Mouse (Mus musculus) neural tube, embryonic 15.5 days (tissue): ENCODE results near the gene Ndufs2. TPM values are rescaled to one million over a fixed set of nuclear protein-coding genes. Genes with fewer than 3 reads are reported as not detected.
A peak's percentile ranks its signal among the peaks of the same experiment; 100 is the strongest.

Experiments
- ATAC-seq: fragments of 200-750 bp; cut with Nextera tagmentation; 2 replicates; pipeline ENCODE4 v1.8.0; 2017; ENCODE audit warnings: mild to moderate bottlenecking, moderate TSS enrichment, moderate library complexity; ENCODE audit not compliant: low FRiP score
- H3K27ac ChIP-seq: fragments of 300-500 bp; sonication (generic); replicated peaks from 2 replicates; pipeline ENCODE4 v1.5.1; 2015; ENCODE audit warnings: mild to moderate bottlenecking, inconsistent platforms
- H3K27me3 ChIP-seq: fragments of 300-500 bp; sonication (generic); replicated peaks from 2 replicates; pipeline ENCODE4 v1.6.1; 2015; ENCODE audit warnings: inconsistent platforms
- H3K36me3 ChIP-seq: fragments of 300-500 bp; sonication (generic); 2 replicates; pipeline ENCODE4 v1.6.1; 2015; ENCODE audit warnings: inconsistent platforms
- H3K4me1 ChIP-seq: fragments of 300-500 bp; sonication (generic); 2 replicates; pipeline ENCODE4 v1.6.1; 2015; ENCODE audit warnings: inconsistent platforms
- H3K4me2 ChIP-seq: fragments of 300-500 bp; sonication (generic); 2 replicates; pipeline ENCODE4 v1.6.1; 2015; ENCODE audit warnings: inconsistent platforms, mild to moderate bottlenecking, moderate library complexity
- H3K4me3 ChIP-seq: fragments of 300-500 bp; sonication (generic); replicated peaks from 2 replicates; pipeline ENCODE4 v1.5.1; 2015; ENCODE audit warnings: mild to moderate bottlenecking, inconsistent platforms
- H3K9ac ChIP-seq: fragments of 300-500 bp; sonication (generic); replicated peaks from 2 replicates; pipeline ENCODE4 v1.6.1; 2015; ENCODE audit warnings: mild to moderate bottlenecking, inconsistent platforms
- H3K9me3 ChIP-seq: fragments of 300-500 bp; sonication (generic); replicated peaks from 2 replicates; pipeline ENCODE4 v1.6.1; 2016; ENCODE audit warnings: inconsistent platforms
- WGBS: fragments of 180-500 bp; shearing (Covaris S2); methylation state at CpG from one replicate; pipeline ENCODE4 v1.1.7; 2015; ENCODE audit warnings: mixed read lengths; 5-methylcytosine and 5-hydroxymethylcytosine counted together
- polyA plus RNA-seq: library from polyadenylated mRNA; unstranded; fragments of >200 nt; fragmentation: Nextera tagmentation; extraction: Ambion mirVana; gene quantifications from 2 replicates; pipeline ENCODE4 v1.2.1, GENCODE M21; 2015

The Ndufs2 gene
- polyA plus RNA-seq, 1 experiment from 2014 or later: 237 TPM

DNA sequence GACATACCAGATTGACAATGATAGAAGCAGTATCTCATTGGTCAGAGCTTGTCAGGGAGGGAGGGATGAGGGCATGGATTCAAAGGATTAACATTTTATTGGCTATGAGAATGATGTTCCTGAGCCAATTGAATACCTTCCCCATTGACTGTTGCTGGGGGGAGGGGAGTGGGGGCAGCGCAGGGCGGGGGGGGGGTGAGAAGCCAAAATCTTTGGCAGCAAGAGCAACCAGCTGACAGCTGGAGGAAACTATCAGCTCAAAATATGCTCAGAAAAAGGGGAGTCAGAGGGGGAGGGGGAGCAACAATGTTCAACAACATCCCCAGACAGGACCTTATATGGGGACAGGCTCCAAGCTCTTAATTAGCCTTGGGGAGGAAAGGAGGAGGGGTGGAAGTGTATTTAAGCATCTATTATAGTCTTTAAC lies 12.0 kb upstream of the Ndufs2 start:
- H3K27ac ChIP-seq: peak overlapping the region; percentile 85
- WGBS: 0% methylated on average over 2 of the region's 2 CpGs
- no peak overlapping the region for H3K9ac ChIP-seq
- H3K9me3 ChIP-seq: no peaks in the 10 kb centered on the region
- H3K27me3 ChIP-seq: 0 out of 2 replicates have a peak, but pooled peaks cover 2% of the 10 kb centered on the region
- H3K36me3 ChIP-seq: no peaks in the 10 kb centered on the region
- H3K4me3 ChIP-seq: peak overlapping the region; percentile 32
- peak; percentile 94 for ATAC-seq
- H3K4me1 ChIP-seq: peaks cover 17% of the 10 kb centered on the region
- H3K4me2 ChIP-seq: peak overlapping the region; percentile 61

DNA sequence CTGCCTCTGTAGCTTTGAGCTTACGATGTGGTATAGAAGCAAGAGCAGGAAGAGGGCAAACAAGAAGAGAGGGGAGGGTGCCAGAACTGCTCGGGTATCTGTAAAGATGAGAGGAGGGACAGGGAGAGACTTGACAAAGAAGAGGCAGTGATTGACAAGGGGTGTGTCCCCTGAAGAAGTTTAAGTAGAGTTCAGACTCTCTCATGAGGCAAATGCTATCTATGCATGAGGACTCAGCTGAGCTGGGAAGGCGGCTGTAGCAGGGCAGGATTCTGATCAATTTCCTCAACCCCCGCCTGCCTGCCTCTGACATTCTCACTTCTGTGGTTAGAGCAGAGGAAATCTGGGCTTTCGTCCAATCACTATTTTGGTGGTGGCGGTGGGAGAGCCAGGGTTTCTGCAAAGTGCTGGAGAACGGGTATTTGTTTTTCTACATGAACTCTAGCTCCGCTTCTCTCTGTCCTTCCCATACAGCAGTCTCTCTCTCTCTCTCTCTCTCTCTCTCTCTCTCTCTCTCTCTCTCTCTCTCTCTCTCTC lies 11.5 kb upstream of the Ndufs2 start:
- peak overlapping the region; percentile 32 for H3K4me3 ChIP-seq
- WGBS: 1% methylated on average over 8 of the region's 8 CpGs
- peak; percentile 75 for ATAC-seq

GRCm38 (mm10) chr1:171260316-171260715 lies 9.1 kb upstream of the Ndufs2 start:
- no peak for ATAC-seq
- no peak overlapping the region for H3K9ac ChIP-seq
- no peak overlapping the region for H3K27ac ChIP-seq
- H3K27me3 ChIP-seq: 0 out of 2 replicates have a peak, but pooled peaks cover 2% of the 10 kb centered on the region
- peaks cover 20% of the 10 kb centered on the region for H3K4me1 ChIP-seq
- WGBS: 83% methylated on average over 3 of the region's 3 CpGs
- H3K4me3 ChIP-seq: no peak overlapping the region
- no peaks in the 10 kb centered on the region for H3K36me3 ChIP-seq
- H3K9me3 ChIP-seq: no peaks in the 10 kb centered on the region
- no peak overlapping the region for H3K4me2 ChIP-seq

More for the DNA sequence above, 11.5 kb upstream of the Ndufs2 start:
- H3K9me3 ChIP-seq: no peaks in the 10 kb centered on the region
- H3K27me3 ChIP-seq: 0 out of 2 replicates have a peak, but pooled peaks cover 2% of the 10 kb centered on the region
- no peaks in the 10 kb centered on the region for H3K36me3 ChIP-seq
- peak overlapping the region; percentile 85 for H3K27ac ChIP-seq
- H3K4me2 ChIP-seq: peak overlapping the region; percentile 61
- H3K4me1 ChIP-seq: peaks cover 17% of the 10 kb centered on the region
- peak overlapping the region; percentile 42 for H3K9ac ChIP-seq

DNA sequence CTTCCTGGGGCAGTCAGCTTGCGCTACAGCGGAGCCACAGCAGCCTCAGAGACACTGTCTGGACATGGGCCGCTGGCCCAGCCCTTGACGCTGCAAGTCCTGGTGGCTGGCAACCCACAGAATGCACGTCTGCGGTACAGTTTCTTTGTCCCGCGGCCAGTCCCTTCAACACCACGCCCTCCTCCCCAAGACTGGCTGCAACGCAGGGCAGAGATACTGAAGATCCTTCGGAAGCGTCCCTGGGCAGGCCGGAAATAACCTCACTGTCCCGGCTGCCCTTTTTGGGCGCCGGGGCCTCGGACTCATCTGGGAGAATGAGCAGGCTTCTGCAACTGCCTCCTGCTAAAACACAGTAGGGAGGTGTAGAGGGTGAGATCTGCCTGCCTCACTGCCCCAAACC lies 7.7 kb upstream of the Ndufs2 start:
- no peaks in the 10 kb centered on the region for H3K9me3 ChIP-seq
- 79% methylated on average over 17 of the region's 17 CpGs for WGBS
- H3K4me2 ChIP-seq: no peak overlapping the region
- H3K27ac ChIP-seq: no peak overlapping the region
- H3K4me1 ChIP-seq: peaks cover 20% of the 10 kb centered on the region
- no peak overlapping the region for H3K4me3 ChIP-seq
- no peak overlapping the region for H3K9ac ChIP-seq
- ATAC-seq: no peak
- no peaks in the 10 kb centered on the region for H3K36me3 ChIP-seq
- H3K27me3 ChIP-seq: 0 out of 2 replicates have a peak, but pooled peaks cover 2% of the 10 kb centered on the region

DNA sequence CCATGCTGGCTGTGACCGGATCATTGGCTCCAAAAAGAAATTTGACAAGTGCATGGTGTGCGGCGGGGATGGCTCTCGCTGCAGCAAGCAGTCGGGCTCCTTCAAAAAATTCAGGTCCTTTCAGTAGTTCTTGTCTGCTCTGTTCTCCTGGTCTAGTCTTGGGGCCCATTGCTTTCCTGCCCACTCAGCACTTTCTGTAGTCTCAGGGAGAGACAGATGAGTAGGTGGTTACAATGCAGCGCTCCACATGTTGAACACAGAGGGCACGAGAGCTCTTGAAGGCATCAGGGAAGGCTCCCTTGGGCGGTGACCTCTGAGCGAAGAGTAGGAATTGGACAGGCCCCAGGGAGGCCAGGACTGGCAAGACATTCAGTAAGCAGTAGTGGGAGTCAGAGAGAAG lies 6.6 kb upstream of the Ndufs2 start:
- Histone ChIP-seq H3K4me3 (no peak overlapping the region), H3K9ac (no peak overlapping the region), H3K9me3 (no peaks in the 10 kb centered on the region), H3K27me3 (0 out of 2 replicates have a peak, but pooled peaks cover 2% of the 10 kb centered on the region), H3K36me3 (no peaks in the 10 kb centered on the region), H3K4me2 (no peak overlapping the region), H3K4me1 (peaks cover 13% of the 10 kb centered on the region), H3K27ac (no peak overlapping the region)
- 88% methylated on average over 9 of the region's 9 CpGs for WGBS
- ATAC-seq: no peak

GRCm38 (mm10) chr1:171256937-171257548 lies 5.9 kb upstream of the Ndufs2 start:
- no peak overlapping the region for H3K9ac ChIP-seq
- H3K36me3 ChIP-seq: no peaks in the 10 kb centered on the region
- no peak for ATAC-seq
- H3K4me1 ChIP-seq: peaks cover 13% of the 10 kb centered on the region
- H3K27ac ChIP-seq: no peak overlapping the region
- H3K4me3 ChIP-seq: no peak overlapping the region
- H3K4me2 ChIP-seq: no peak overlapping the region
- WGBS: 70% methylated on average over 15 of the region's 15 CpGs
- 0 out of 2 replicates have a peak, but pooled peaks cover 2% of the 10 kb centered on the region for H3K27me3 ChIP-seq
- H3K9me3 ChIP-seq: no peaks in the 10 kb centered on the region

- Histone ChIP-seq H3K27ac (no peak overlapping the region), H3K27me3 (0 out of 2 replicates have a peak, but pooled peaks cover 2% of the 10 kb centered on the region), H3K4me2 (no peak overlapping the region), H3K36me3 (no peaks in the 10 kb centered on the region), H3K9ac (no peak overlapping the region), H3K4me1 (peaks cover 19% of the 10 kb centered on the region), H3K9me3 (no peaks in the 10 kb centered on the region), H3K4me3 (no peak overlapping the region)
- WGBS: 93% methylated on average over 24 of the region's 24 CpGs
- ATAC-seq: no peak
Observed at GRCm38 (mm10) chr1:171256095-171256818, 5.1 kb upstream of the Ndufs2 start.

GRCm38 (mm10) chr1:171252415-171252814 lies 1.2 kb upstream of the Ndufs2 start:
- H3K27ac ChIP-seq: peak overlapping the region; percentile 60
- no peak for ATAC-seq
- no peaks in the 10 kb centered on the region for H3K9me3 ChIP-seq
- WGBS: 58% methylated on average over 17 of the region's 17 CpGs
- no peaks in the 10 kb centered on the region for H3K36me3 ChIP-seq
- no peak overlapping the region for H3K9ac ChIP-seq
- H3K27me3 ChIP-seq: no peaks in the 10 kb centered on the region
- peaks cover 42% of the 10 kb centered on the region for H3K4me1 ChIP-seq
- H3K4me2 ChIP-seq: peak overlapping the region; percentile 49
- 0 out of 2 replicates have a peak overlapping the region, but pooled peaks have one; percentile 6 for H3K4me3 ChIP-seq

DNA sequence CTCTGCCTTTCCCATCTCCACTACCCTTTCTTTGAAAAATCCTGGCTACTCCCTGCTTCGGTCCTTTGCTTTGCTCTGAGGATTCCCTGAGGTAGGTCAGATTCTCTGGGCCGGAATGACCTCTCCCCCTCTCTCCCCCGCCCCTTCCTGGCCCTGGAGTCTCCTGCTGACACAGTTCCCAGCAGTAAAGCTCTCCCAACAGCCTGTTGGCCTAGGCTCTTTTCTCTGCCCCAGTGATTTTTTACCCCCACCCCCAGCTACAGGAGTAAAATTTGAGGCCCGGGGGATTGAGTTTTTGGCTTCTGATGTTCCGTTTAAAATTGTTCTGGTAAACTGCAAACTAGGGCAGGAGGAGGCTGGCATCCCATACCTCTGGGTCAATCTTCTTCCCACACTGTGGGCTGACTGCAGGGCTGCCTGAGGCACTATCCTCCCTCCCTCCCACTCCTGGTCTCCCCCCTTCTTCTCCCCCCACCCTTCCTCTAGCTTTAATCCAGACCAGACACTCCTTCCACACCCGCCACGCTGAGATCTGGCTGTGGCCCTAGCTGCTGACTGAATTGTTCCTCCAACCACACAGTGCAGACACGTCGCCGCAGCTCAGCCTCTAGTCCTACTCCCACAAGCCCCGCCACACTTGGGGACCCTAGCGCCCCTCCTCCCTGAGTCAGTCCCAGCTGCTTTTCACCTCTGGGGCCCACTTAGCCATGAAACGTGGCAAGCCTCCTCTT lies 571 bp upstream of the Ndufs2 start:
- Histone ChIP-seq H3K4me1 (peaks cover 42% of the 10 kb centered on the region), H3K27me3 (no peaks in the 10 kb centered on the region), H3K4me3 (peak overlapping the region; percentile 12), H3K4me2 (peak overlapping the region; percentile 49), H3K9me3 (no peaks in the 10 kb centered on the region), H3K27ac (peak overlapping the region; percentile 60), H3K9ac (no peak overlapping the region), H3K36me3 (no peaks in the 10 kb centered on the region)
- ATAC-seq: no peak
- 10% methylated on average over 13 of the region's 13 CpGs for WGBS

- H3K4me1 ChIP-seq: peaks cover 55% of the 10 kb centered on the region
- no peaks in the 10 kb centered on the region for H3K36me3 ChIP-seq
- 16% methylated on average over 5 of the region's 5 CpGs for WGBS
- H3K27ac ChIP-seq: peak within 1 kb of the TSS; percentile 60
- peak within 1 kb of the TSS; percentile 12 for H3K4me3 ChIP-seq
- H3K4me2 ChIP-seq: peak within 1 kb of the TSS; percentile 49
- no peak for ATAC-seq
- no peaks in the 10 kb centered on the region for H3K9me3 ChIP-seq
- no peaks in the 10 kb centered on the region for H3K27me3 ChIP-seq
- peak within 1 kb of the TSS; percentile 42 for H3K9ac ChIP-seq
Observed at GRCm38 (mm10) chr1:171249913-171250600, 1.1 kb downstream of the Ndufs2 start, which contains the start of gene Adamts4. Gene Adamts4 (plus strand): TSS chr1:171250421.
